Mouse (Mus musculus): Measurements from ENCODE around the gene Slc4a7.

The Slc4a7 gene

DNA sequence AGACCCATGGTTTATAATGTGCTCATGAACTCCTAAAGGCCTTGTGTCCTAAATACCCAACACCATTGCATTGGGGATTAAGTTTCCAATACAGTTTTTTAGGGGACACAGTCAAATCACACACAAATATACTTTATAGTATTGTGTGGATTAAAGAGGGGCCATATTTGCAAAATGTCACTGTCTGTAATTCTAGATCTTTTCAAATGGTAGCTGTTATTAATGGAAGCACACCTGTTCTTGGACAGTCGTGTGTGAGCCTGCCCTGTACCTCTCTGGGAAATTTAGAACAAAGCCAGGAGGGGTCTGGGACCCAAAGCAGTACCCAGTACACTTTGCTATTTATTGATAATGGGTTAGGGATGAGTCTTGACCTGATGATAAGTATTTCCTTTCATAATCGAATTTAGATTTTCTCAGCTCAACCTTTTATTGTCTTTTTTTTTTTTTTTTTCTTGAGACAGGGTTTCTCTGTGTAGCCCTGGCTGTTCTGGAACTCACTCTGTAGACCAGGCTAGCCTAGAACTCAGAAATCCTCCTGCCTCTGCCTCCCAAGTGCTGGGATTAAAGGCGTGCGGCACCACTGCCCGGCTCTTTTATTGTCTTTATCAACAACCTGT lies at the start of gene Slc4a7:
TSS of gene Slc4a7 (plus strand) at position 570 of the 620 bp plus-strand sequence.
- in situ Hi-C loops (cut with MboI; ENCODE audit: low sequenced_read_pairs): no loop called here

- in situ Hi-C loops (cut with MboI; ENCODE audit: low sequenced_read_pairs): no loop called here
Observed at GRCm38 (mm10) chr14:14670597-14670996, 31.5 kb upstream of the Slc4a7 start.

GRCm38 (mm10) chr14:14681611-14682010 lies 20.5 kb upstream of the Slc4a7 start:
- in situ Hi-C loops (cut with MboI; ENCODE audit: low sequenced_read_pairs): no loop called here

- in situ Hi-C loops (cut with MboI; ENCODE audit: low sequenced_read_pairs): no loop called here
Observed at GRCm38 (mm10) chr14:14684771-14685170, 17.3 kb upstream of the Slc4a7 start.

GRCm38 (mm10) chr14:14686101-14686551 lies 16.0 kb upstream of the Slc4a7 start:
- in situ Hi-C loops (cut with MboI; ENCODE audit: low sequenced_read_pairs): no loop called here

DNA sequence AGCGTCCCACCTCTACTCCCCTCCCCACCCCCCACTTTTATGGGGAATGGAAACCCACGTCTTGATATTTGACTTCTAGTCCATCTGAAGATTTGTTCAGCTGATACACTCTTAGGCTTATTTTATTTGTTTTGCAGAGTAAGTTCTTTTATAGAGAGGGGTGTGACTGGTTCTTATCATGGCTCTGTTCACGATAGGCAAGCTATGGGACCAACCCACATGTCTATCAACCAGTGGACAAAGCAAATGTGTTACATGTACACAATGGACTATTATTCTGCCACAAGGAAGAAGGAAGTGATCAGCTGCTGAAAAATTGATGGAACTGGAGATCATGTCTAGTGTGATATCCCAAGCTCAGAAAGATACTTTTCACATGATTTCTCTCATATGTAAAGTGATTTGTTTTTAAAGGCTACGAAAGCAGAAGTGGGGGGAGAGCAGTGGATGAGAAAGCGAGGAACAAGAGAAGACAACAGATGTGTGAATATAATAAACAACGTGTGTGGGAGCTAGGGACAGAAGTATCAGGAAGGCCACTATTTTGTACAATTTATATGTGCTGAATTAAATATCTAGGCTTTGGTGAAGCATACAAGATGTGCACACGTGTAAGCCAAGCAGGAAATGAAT lies 14.7 kb upstream of the Slc4a7 start:
- in situ Hi-C loops (cut with MboI; ENCODE audit: low sequenced_read_pairs): no loop called here

DNA sequence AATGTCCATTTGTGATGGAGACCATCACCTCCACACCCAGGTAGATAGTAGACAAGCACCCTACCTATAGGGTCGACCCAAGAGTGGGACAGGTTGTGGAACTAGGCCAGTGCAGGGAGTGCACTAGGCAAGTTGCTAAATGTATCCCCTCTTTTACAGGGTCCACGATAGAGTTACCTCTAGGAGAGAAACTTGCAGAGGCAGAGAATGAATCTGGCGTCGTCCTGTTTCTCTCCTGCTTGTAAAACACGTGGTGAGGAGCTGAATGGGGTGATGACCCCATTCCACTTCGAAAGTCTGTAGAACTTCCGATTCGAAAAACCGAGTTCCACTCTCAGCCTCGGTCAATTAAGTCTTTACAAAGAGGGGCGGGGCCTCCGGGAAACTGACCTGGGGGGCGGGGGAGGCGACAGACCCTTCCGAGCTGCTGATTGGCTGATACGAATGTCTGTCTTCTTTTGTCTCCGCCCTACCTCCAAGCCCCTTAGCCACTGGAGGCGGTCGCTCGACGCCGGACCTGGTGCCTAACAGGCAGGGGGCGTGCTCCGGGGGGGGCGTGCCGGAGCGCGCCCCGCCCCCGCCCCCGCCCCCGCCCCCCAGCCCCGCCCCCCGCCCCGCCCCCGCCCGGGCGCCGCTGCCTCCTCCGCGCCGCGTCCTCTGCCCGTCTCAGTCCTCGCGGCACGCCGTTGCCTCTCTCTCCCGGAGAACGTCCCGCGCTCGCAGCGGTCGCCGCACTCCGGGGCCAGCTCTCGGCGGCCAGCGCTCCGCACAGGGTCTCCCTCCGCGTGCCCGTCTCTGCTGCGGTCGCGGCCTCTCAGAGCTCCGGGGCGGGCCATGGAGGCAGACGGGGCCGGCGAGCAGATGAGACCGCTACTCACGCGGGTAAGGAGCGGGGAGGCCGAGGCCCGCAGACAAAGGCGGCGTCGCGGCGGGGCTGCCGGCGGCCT lies 593 bp downstream of the Slc4a7 start:
- in situ Hi-C loops (cut with MboI; ENCODE audit: low sequenced_read_pairs): no loop called here

DNA sequence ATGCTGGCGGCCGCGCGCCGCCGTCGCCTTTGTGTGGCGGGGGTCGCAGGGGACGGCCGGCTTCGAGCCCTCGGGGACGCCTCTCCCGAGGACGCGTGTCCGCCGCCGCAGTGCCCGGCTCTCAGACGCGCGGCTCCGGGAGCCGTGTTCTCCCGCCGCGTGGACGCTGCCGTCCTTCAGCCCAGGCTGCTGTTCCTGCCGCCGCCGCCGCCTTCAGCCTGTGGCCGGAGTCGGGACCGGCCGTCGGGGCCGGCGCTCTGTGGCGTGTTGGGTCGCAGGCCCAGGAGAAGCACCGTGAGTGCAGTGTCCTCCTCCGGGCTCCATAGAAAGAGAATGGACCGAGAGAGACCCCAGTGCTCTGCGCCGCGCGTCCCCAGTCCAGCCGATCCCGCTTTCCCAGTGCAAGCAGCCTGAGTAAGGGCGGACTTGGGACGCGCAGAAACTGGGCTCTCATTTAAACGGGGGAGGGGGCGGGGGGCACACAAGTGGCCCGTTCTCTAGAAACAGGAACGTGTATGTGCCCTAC lies 1.3 kb downstream of the Slc4a7 start:
- in situ Hi-C loops (cut with MboI; ENCODE audit: low sequenced_read_pairs): no loop called here

GRCm38 (mm10) chr14:14704651-14705050 lies 2.6 kb downstream of the Slc4a7 start:
- in situ Hi-C loops (cut with MboI; ENCODE audit: low sequenced_read_pairs): no loop called here

DNA sequence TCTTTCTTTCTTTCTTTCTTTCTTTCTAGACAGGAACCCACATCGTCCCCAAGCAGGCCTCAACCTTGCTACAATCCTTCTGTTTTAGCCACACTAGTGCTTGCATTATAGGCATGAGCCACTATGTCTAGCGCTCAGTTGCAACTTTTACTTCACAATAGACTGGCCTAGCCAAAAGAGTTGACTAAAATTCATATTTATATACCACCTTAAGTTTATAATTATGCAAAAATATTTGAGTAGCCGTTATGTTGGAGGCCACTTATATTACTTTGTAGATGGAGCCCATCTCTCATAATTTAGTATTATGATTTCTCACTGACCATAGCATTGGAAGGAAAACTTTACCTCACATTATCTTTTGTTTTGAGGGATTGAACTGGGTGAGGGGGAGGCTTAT lies 3.0 kb downstream of the Slc4a7 start:
- in situ Hi-C loops (cut with MboI; ENCODE audit: low sequenced_read_pairs): no loop called here

- in situ Hi-C loops (cut with MboI; ENCODE audit: low sequenced_read_pairs): no loop called here
Observed at GRCm38 (mm10) chr14:14706381-14706780, 4.3 kb downstream of the Slc4a7 start.

DNA sequence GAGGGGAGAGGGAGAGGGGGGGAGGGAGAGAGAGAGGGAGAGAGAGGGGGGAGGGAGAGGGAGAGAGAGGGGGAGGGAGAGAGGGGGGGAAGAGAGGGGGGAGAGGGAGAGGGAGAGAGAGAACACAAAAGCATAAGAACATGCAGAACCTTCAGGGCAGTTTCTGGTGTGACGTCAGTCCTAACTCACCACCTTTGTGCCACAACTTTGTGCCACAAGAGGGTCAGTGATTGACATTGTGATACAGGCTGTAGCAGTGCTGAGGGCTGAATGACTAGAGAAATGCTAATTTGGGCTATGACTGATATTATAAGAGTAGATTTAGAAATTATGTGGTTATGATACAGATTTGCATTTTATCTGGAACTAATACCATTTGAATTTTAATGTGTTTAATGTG lies 5.0 kb downstream of the Slc4a7 start:
- in situ Hi-C loops (cut with MboI; ENCODE audit: low sequenced_read_pairs): no loop called here

- in situ Hi-C loops (cut with MboI; ENCODE audit: low sequenced_read_pairs): no loop called here
Observed at GRCm38 (mm10) chr14:14709021-14709420, 6.9 kb downstream of the Slc4a7 start.

DNA sequence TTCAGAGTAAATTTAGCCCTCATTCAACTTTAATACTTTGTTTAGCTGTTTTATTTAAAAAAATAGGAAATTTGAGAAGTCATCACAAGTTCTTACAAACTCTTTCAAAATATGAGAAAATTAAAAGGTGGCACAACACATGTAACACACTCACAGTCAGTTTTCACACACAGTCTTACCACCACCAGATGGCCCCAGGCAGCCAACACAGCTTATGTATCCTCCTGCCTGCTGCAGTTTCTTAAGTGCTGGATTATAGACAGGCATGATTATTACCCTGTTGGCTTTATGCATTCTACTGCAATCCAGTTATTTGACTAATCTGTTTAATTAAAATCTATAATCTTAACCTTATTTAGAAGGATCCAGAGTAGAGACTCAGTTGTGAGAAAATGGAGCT lies 12.1 kb downstream of the Slc4a7 start:
- in situ Hi-C loops (cut with MboI; ENCODE audit: low sequenced_read_pairs): no loop called here

DNA sequence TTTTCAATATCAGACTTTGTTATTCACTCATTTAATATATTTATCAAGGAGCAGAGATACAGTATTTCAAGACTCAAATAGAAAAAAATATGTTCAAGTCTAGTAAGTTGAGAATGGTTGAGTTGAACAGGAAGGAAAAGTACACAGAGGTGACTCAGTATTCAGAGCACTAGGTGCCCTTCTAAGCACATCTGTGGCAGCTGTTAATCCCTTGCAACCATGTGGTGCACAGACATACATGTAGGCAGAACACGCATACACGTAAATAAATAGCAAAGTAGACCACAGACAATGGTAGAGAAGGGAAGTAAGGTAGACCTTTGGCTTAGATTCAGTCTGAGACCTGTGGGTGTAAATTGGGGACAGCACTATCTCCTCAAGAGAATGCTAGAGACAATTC lies 13.7 kb downstream of the Slc4a7 start:
- in situ Hi-C loops (cut with MboI; ENCODE audit: low sequenced_read_pairs): no loop called here

DNA sequence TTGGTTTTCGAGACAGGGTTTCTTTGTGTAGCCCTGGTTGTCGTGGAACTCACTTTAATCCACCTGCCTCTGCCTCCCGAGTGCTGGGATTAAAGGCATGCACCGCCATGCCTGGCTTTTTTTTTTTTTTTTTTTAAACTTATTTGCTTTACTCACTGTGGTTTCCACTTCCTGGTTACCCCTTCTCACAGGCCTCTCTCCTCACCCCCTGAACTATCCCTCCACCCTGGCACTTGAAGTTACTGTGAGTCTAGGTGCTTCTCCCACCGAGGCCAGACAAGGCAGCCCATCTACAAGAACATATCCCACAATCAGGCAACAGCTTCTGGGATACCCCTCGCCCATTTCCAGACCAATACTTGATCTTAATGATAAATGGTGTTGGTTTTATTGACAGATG lies 14.8 kb downstream of the Slc4a7 start:
- in situ Hi-C loops (cut with MboI; ENCODE audit: low sequenced_read_pairs): no loop called here

GRCm38 (mm10) chr14:14718556-14718955 lies 16.5 kb downstream of the Slc4a7 start:
- in situ Hi-C loops (cut with MboI; ENCODE audit: low sequenced_read_pairs): no loop called here

GRCm38 (mm10) chr14:14781169-14781568 lies 79.1 kb downstream of the Slc4a7 start:
- in situ Hi-C loops (cut with MboI; ENCODE audit: low sequenced_read_pairs): no loop called here

DNA sequence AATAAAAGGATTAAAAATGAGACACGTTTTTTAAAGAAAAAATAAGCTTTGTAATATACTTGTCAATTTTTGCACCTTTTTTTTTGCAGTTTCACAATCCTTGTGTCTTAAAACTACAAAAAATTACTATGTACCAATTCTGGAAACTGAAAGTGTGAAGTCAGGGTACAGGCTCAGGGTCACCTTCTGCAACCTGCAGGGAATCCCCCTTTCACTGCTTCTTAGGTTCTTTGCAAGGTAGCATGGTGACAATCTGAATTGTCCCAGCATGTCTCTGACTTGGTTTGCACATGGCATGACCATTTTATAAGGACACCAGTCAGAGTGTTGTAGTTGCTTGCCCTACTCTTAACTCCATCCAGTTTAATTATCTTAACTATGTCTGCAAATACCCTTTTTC lies 82.1 kb downstream of the Slc4a7 start:
- in situ Hi-C loops (cut with MboI; ENCODE audit: low sequenced_read_pairs): no loop called here

DNA sequence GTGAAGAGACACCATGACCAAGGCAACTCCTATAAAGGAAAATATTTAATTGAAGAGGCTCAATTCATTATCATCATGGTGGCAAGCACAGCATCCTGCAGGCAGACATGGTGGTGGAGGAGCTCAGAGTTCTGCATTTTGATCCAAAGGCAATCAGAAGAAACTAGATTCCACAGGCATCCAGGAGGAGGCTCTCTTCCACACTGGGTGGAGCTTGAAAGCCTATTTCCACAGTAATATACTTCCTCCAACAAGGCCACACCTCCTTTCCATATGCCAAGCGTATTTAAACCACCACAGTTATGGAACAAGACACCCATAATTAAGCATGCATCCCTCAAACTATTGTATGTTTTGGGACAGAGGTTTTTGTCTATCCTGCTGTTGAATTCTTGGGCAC lies 84.9 kb downstream of the Slc4a7 start:
- in situ Hi-C loops (cut with MboI; ENCODE audit: low sequenced_read_pairs): no loop called here

GRCm38 (mm10) chr14:14789840-14790470 lies 87.9 kb downstream of the Slc4a7 start:
- in situ Hi-C loops (cut with MboI; ENCODE audit: low sequenced_read_pairs): no loop called here

Data from CH12F3 (cell line).